Mouse (Mus musculus) MEL (cell line): ENCODE results near the gene Cys1. TPM values are rescaled to one million over a fixed set of nuclear protein-coding genes. Genes with fewer than 3 reads are reported as not detected.

ENCODE experiments used
- DNase-seq: peaks from one replicate; pipeline ENCODE4 v3.0.0; 2011; ENCODE audit warnings: low read depth, low spot score
- H3K27ac ChIP-seq: 2 replicates; pipeline ENCODE4 v1.5.1; 2012; ENCODE audit warnings: low read depth, mild to moderate bottlenecking, control low read depth, low read length, moderate library complexity; ENCODE audit not compliant: control insufficient read depth
- H3K27me3 ChIP-seq, 2 experiments: fragments of 150-350 bp in 1 of 2; sonication (generic) in 1 of 2; 2 replicates each; pipeline ENCODE4 v1.6.1; 2012; ENCODE audit warnings: low read length in 2 of 2, mild to moderate bottlenecking in 2 of 2, improper control_type of control experiment in 1 of 2, moderate library complexity in 1 of 2; ENCODE audit not compliant: insufficient read depth in 2 of 2, control insufficient read depth in 1 of 2
- H3K36me3 ChIP-seq, 2 experiments: 2 replicates each; pipeline ENCODE4 v1.6.1; 2012 to 2014; ENCODE audit warnings: low read length in 2 of 2, improper control_type of control experiment in 1 of 2, inconsistent platforms in 1 of 2, mild to moderate bottlenecking in 1 of 2; ENCODE audit not compliant: insufficient read depth in 2 of 2, control insufficient read depth in 1 of 2
- H3K4me1 ChIP-seq, 2 experiments: fragments of 150-350 bp in 1 of 2; sonication (generic) in 1 of 2; 2 replicates each; pipeline ENCODE4 v1.6.1; 2012; ENCODE audit warnings: low read length in 2 of 2, improper control_type of control experiment in 1 of 2, mild to moderate bottlenecking in 1 of 2; ENCODE audit not compliant: insufficient read depth in 2 of 2, control insufficient read depth in 1 of 2
- H3K4me3 ChIP-seq, 2 experiments: fragments of 150-350 bp in 1 of 2; sonication (generic) in 1 of 2; 2 replicates each; pipeline ENCODE4 v1.5.1; 2012; ENCODE audit warnings: low read depth in 2 of 2, low read length in 2 of 2, mild to moderate bottlenecking in 2 of 2, moderate library complexity in 2 of 2, control low read depth in 1 of 2, improper control_type of control experiment in 1 of 2; ENCODE audit not compliant: control insufficient read depth in 1 of 2, insufficient read depth in 1 of 2
- H3K79me2 ChIP-seq: 2 replicates; pipeline ENCODE4 v1.6.1; 2012; ENCODE audit warnings: mild to moderate bottlenecking, low read length, moderate library complexity; ENCODE audit not compliant: control insufficient read depth, poor library complexity, insufficient read depth
- H3K9ac ChIP-seq: 2 replicates; pipeline ENCODE4 v1.6.1; 2012; ENCODE audit warnings: low read depth, mild to moderate bottlenecking, control low read depth, low read length, moderate library complexity; ENCODE audit not compliant: control insufficient read depth, poor library complexity, severe bottlenecking
- H3K9me3 ChIP-seq: fragments of 150-350 bp; sonication (generic); replicated peaks from 2 replicates; pipeline ENCODE4 v1.6.1; 2012; ENCODE audit warnings: mild to moderate bottlenecking, low read length, improper control_type of control experiment, moderate library complexity; ENCODE audit not compliant: insufficient read depth
- BHLHE40 ChIP-seq: IDR thresholded peaks from 2 replicates; pipeline ENCODE4 v1.6.1; 2012; ENCODE audit warnings: low read depth, mild to moderate bottlenecking, inconsistent platforms, low read length, improper control_type of control experiment, borderline replicate concordance
- CTCF ChIP-seq, 3 experiments: IDR thresholded peaks in 2 of 3; conservative IDR thresholded peaks in 1 of 3; 2 replicates each; pipeline ENCODE4 v1.5.1; 2011 to 2012; ENCODE audit warnings: low read length in 3 of 3, low read depth in 2 of 3, mild to moderate bottlenecking in 2 of 3, improper control_type of control experiment in 1 of 3, inconsistent platforms in 1 of 3, mixed read lengths in 1 of 3, moderate library complexity in 1 of 3; ENCODE audit not compliant: control insufficient read depth in 1 of 3, insufficient read depth in 1 of 3, poor library complexity in 1 of 3, severe bottlenecking in 1 of 3
- EP300 ChIP-seq, 2 experiments: IDR thresholded peaks; 2 replicates each; pipeline ENCODE4 v1.6.1; 2011; ENCODE audit warnings: improper control_type of control experiment in 2 of 2, low read length in 2 of 2, low read depth in 1 of 2, mild to moderate bottlenecking in 1 of 2
- GATA1 ChIP-seq: IDR thresholded peaks from 2 replicates; pipeline ENCODE4 v1.6.1; 2011; ENCODE audit warnings: low read depth, low read length, improper control_type of control experiment
- HCFC1 ChIP-seq: IDR thresholded peaks from 2 replicates; pipeline ENCODE4 v1.6.1; 2012; ENCODE audit warnings: low read depth, mild to moderate bottlenecking, inconsistent platforms, low read length, improper control_type of control experiment, moderate library complexity
- JUND ChIP-seq: IDR thresholded peaks from 2 replicates; pipeline ENCODE4 v1.6.1; 2011; ENCODE audit warnings: low read depth, mild to moderate bottlenecking, improper control_type of control experiment, low read length
- KAT2A ChIP-seq: conservative IDR thresholded peaks from 2 replicates; pipeline ENCODE4 v1.6.1; 2012; ENCODE audit warnings: low read depth, low read length, improper control_type of control experiment, inconsistent platforms
- MAFK ChIP-seq: IDR thresholded peaks from 2 replicates; pipeline ENCODE4 v1.6.1; 2011; ENCODE audit warnings: low read depth, mild to moderate bottlenecking, low read length, improper control_type of control experiment, borderline replicate concordance
- MAX ChIP-seq: IDR thresholded peaks from 2 replicates; pipeline ENCODE4 v1.6.1; 2011; ENCODE audit warnings: low read length, improper control_type of control experiment
- MEF2A ChIP-seq: IDR thresholded peaks from 2 replicates; pipeline ENCODE4 v1.6.1; 2014; ENCODE audit warnings: low read depth, mild to moderate bottlenecking, inconsistent platforms, low read length, improper control_type of control experiment; ENCODE audit not compliant: poor library complexity, insufficient replicate concordance, severe bottlenecking; ENCODE audit errors: extremely low read depth
- MXI1 ChIP-seq: IDR thresholded peaks from 2 replicates; pipeline ENCODE4 v1.6.1; 2011; ENCODE audit warnings: mild to moderate bottlenecking, low read depth, low read length, improper control_type of control experiment
- MYB ChIP-seq: IDR thresholded peaks from 2 replicates; pipeline ENCODE4 v1.6.1; 2011; ENCODE audit warnings: mild to moderate bottlenecking, low read depth, low read length, improper control_type of control experiment
- MYC ChIP-seq: IDR thresholded peaks from 2 replicates; pipeline ENCODE4 v1.6.1; 2011; ENCODE audit warnings: low read depth, mild to moderate bottlenecking, low read length, improper control_type of control experiment, moderate library complexity
- POLR2A ChIP-seq, 2 experiments: IDR thresholded peaks; 2 replicates each; pipeline ENCODE4 v1.6.1; 2011 to 2012; ENCODE audit warnings: low read length in 2 of 2, mild to moderate bottlenecking in 2 of 2, control low read depth in 1 of 2, improper control_type of control experiment in 1 of 2, low read depth in 1 of 2, moderate library complexity in 1 of 2; ENCODE audit not compliant: control insufficient read depth in 1 of 2, insufficient read depth in 1 of 2, poor library complexity in 1 of 2
- RAD21 ChIP-seq: IDR thresholded peaks from 2 replicates; pipeline ENCODE4 v1.6.1; 2011; ENCODE audit warnings: mild to moderate bottlenecking, low read depth, low read length, improper control_type of control experiment
- SMC3 ChIP-seq: IDR thresholded peaks from 2 replicates; pipeline ENCODE4 v1.6.1; 2011; ENCODE audit warnings: low read depth, low read length, improper control_type of control experiment
- TAL1 ChIP-seq: IDR thresholded peaks from 2 replicates; pipeline ENCODE4 v1.6.1; 2012; ENCODE audit warnings: mild to moderate bottlenecking, inconsistent platforms, low read length, moderate library complexity, mixed read lengths
- TCF12 ChIP-seq: IDR thresholded peaks from 2 replicates; pipeline ENCODE4 v1.6.1; 2014; ENCODE audit warnings: low read depth, mild to moderate bottlenecking, inconsistent platforms, low read length, improper control_type of control experiment, moderate library complexity
- USF2 ChIP-seq, 2 experiments: IDR thresholded peaks; 2 replicates each; pipeline ENCODE4 v1.6.1; 2011 to 2012; ENCODE audit warnings: improper control_type of control experiment in 2 of 2, low read length in 2 of 2, borderline replicate concordance in 1 of 2, inconsistent platforms in 1 of 2, low read depth in 1 of 2, mild to moderate bottlenecking in 1 of 2; ENCODE audit not compliant: insufficient read depth in 1 of 2
- ZNF384 ChIP-seq: IDR thresholded peaks from 2 replicates; pipeline ENCODE4 v1.6.1; 2012; ENCODE audit warnings: low read depth, mild to moderate bottlenecking, inconsistent platforms, low read length, improper control_type of control experiment
- polyA plus RNA-seq, 2 experiments: library from polyadenylated mRNA; stranded (reverse) in 1 of 2; unstranded in 1 of 2; fragments of >175 nt in 1 of 2; fragments of >200 nt in 1 of 2; gene quantifications; 2 replicates each; pipeline versions ENCODE4 v1.2.1 to v1.2.4; 2012; ENCODE audit warnings: low replicate concordance in 2 of 2, low read depth in 1 of 2; ENCODE audit not compliant: insufficient read length in 2 of 2, insufficient read depth in 1 of 2, missing spikeins in 1 of 2
- total RNA-seq: library from RNA; depleted of rRNA; stranded (reverse); fragments of 300-350 nt; gene quantifications from 2 replicates; pipeline ENCODE4 v1.2.3, GENCODE M21; 2012

Gene Cys1
- total and polyA plus RNA-seq, 3 experiments = not detected

- Histone ChIP-seq H3K36me3 (no peaks in the 10 kb centered on the region), H3K27me3 (peaks cover 0 to 8% of the 10 kb centered on the region in 2 experiments; a peak in 2 of 4 replicates), H3K4me3 (no peak overlapping the region), H3K27ac (no peak overlapping the region), H3K79me2 (no peaks in the 10 kb centered on the region), H3K9ac (no peak overlapping the region), H3K4me1 (no peaks in the 10 kb centered on the region), H3K9me3 (no peaks in the 10 kb centered on the region)
- no peak for DNase-seq
- no peak for TF ChIP-seq POLR2A (IDR thresholded peaks at IDR 0.05; ENCODE audit: control insufficient read depth in 1 of 2, insufficient read depth in 1 of 2, low read depth in 1 of 2, low read length in 2 of 2, poor library complexity in 1 of 2)
- no peak for TF ChIP-seq MYC
- no peak for TF ChIP-seq GATA1
- TF ChIP-seq EP300 (IDR thresholded peaks at IDR 0.05; ENCODE audit: low read depth in 1 of 2, low read length in 2 of 2) = no peak
- no peak for TF ChIP-seq MEF2A
- no peak for TF ChIP-seq KAT2A
- no peak for TF ChIP-seq MAFK
- TF ChIP-seq TCF12 = no peak
- TF ChIP-seq ZNF384 = no peak
- no peak for TF ChIP-seq RAD21
- no peak for TF ChIP-seq HCFC1
- no peak for TF ChIP-seq MYB
- TF ChIP-seq MXI1 = no peak
- TF ChIP-seq MAX = no peak
- no peak for TF ChIP-seq JUND
- no peak for TF ChIP-seq CTCF (IDR thresholded peaks at IDR 0.05 in 2 of 3, conservative IDR thresholded peaks at IDR 0.05 in 1 of 3; ENCODE audit: control insufficient read depth in 1 of 3, insufficient read depth in 1 of 3, low read depth in 2 of 3, low read length in 3 of 3, poor library complexity in 1 of 3, severe bottlenecking in 1 of 3)
- TF ChIP-seq BHLHE40 = no peak
- no peak for TF ChIP-seq USF2 (IDR thresholded peaks at IDR 0.05; ENCODE audit: borderline replicate concordance in 1 of 2, insufficient read depth in 1 of 2, low read depth in 1 of 2, low read length in 2 of 2)
- TF ChIP-seq TAL1 = no peak
- no peak for TF ChIP-seq SMC3
Observed at GRCm38 (mm10) chr12:24682563-24682962, 950 bp upstream of the Cys1 start.

- no peaks in the 10 kb centered on the region for H3K36me3 ChIP-seq
- no peaks in the 10 kb centered on the region for H3K9me3 ChIP-seq
- no peak overlapping the region for H3K27ac ChIP-seq
- TF ChIP-seq KAT2A (no peak), CTCF (IDR thresholded peaks at IDR 0.05 in 2 of 3, conservative IDR thresholded peaks at IDR 0.05 in 1 of 3; ENCODE audit: control insufficient read depth in 1 of 3, insufficient read depth in 1 of 3, low read depth in 2 of 3, low read length in 3 of 3, poor library complexity in 1 of 3, severe bottlenecking in 1 of 3) (peak in 2 of 3 experiments; percentile 1 to 36; a peak in 3 of 6 replicates)
- no peak overlapping the region for H3K4me3 ChIP-seq
- no peaks in the 10 kb centered on the region for H3K79me2 ChIP-seq
- peaks cover 0 to 6% of the 10 kb centered on the region in 2 experiments; a peak in 1 of 4 replicates for H3K27me3 ChIP-seq
- no peaks in the 10 kb centered on the region for H3K4me1 ChIP-seq
- DNase-seq = no peak
- H3K9ac ChIP-seq = no peak overlapping the region
Observed at GRCm38 (mm10) chr12:24680492-24681285, 924 bp downstream of the Cys1 start.
